Comparison of ENCODE assay signal across 8 mouse cellular contexts in the genomic region with DNA sequence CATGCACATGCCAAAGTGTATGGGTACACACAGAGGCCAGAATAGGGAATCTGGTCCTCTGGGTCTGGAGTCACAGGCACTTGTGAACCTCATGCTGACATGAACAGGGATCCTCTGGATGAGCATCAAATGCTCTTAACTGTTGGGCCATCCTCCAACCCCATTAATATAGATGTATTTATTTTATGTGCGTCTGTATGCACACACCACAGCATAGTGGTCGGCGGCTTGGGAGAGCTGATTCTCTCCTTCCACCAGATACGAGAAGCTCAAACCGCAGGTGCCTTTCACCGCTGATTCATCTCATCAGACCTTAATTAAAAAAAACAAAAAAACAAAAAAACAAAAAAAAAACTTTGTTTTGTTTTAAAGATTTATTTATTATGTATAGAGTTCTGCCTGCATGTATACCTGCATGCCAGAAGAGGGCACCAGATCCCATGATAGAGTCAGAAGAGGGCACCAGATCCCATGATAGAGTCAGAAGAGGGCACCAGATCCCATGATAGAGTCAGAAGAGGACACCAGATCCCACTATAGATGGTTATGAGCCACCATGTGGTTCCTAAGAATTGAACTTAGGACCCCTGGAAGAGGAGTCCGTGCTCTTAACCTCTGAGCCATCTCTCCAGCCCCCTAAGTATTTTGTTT.
A peak's percentile ranks its signal among the peaks of the same experiment; 100 is the strongest.
DNase-seq lines count a peak whose midpoint lies in the region; ATAC-seq and TF ChIP-seq lines count a peak whose summit lies in the region.

No protein-coding gene starts in this region.

- TF ChIP-seq POLR2A in spleen, adult 2 months (IDR thresholded peaks at IDR 0.05; ENCODE audit: low read depth, low read length) = no peak

- no peaks in the 10 kb centered on the region for H3K9me3 ChIP-seq in lung, embryonic 16.5 days (ENCODE audit: control insufficient read depth, low read length)

- no peak overlapping the region for H3K27ac ChIP-seq in spleen, adult 2 months (ENCODE audit: insufficient read depth, low read length)
- H3K27ac ChIP-seq in lung, embryonic 16.5 days (ENCODE audit: low read length) = no peak overlapping the region

- intact Hi-C loops in heart, postnatal 10 days (cut with DNase I) = loop anchor here (1.0 to 2.0 kb wide), 2 partner anchors 94 to 168 kb away; no protein-coding TSS in a partner anchor

- no peak overlapping the region for H3K9ac ChIP-seq in lung, embryonic 16.5 days (ENCODE audit: low read length)

- no peaks in the 10 kb centered on the region for H3K27me3 ChIP-seq in spleen, adult 2 months (ENCODE audit: control insufficient read depth, insufficient read depth, low read length)
- H3K27me3 ChIP-seq in lung, embryonic 16.5 days (ENCODE audit: control insufficient read depth, insufficient read depth, low read depth, low read length) = no peaks in the 10 kb centered on the region

- TF ChIP-seq CTCF in spleen, adult 2 months (IDR thresholded peaks at IDR 0.05; ENCODE audit: extremely low read depth, insufficient read depth, insufficient read length, insufficient replicate concordance) = peak; percentile 26; the same call in 1 of the 2 replicates

- H3K36me3 ChIP-seq in spleen, adult 2 months (ENCODE audit: control insufficient read depth, insufficient read depth, low read length) = no peaks in the 10 kb centered on the region
- H3K36me3 ChIP-seq in lung, embryonic 16.5 days (ENCODE audit: control insufficient read depth, insufficient read depth, low read length) = no peaks in the 10 kb centered on the region; the same call in 1 of the 2 replicates

- ATAC-seq in lung, embryonic 16.5 days (ENCODE audit: low read depth) = 0 out of 2 replicates have a peak, but pooled peaks have one; percentile 46

- H3K4me1 ChIP-seq in spleen, adult 2 months (ENCODE audit: control insufficient read depth, insufficient read depth, insufficient read length) = no peaks in the 10 kb centered on the region
- H3K4me1 ChIP-seq in lung, embryonic 16.5 days (replicated peaks; ENCODE audit: control insufficient read depth, insufficient read depth, low read length) = peaks cover 6% of the 10 kb centered on the region; the same call in 1 of the 2 replicates

- 67% methylated on average over 7 of the region's 7 CpGs for WGBS in spleen, adult 2 months
- WGBS in lung, embryonic 16.5 days = 51% methylated on average over 7 of the region's 7 CpGs

- DNase-seq in gastrocnemius, adult 18-20 months (ENCODE audit: low spot score) = peak; percentile 48
- DNase-seq in gastrocnemius, adult 8-10 months (ENCODE audit: low spot score in 2 of 2) = no peak
- DNase-seq in spleen, adult 2 months (ENCODE audit: low read depth in 1 of 2, low spot score in 2 of 2) = peak; percentile 17 to 39
- DNase-seq in spleen, adult 12 weeks (ENCODE audit: low spot score) = no peak
- peak; percentile 65 for DNase-seq in cerebellum, adult 11 months
- peak; percentile 60 to 65 for DNase-seq in heart, postnatal 10 days
- DNase-seq in thymus, postnatal 4 days = peak; percentile 69

- no peak overlapping the region for H3K4me3 ChIP-seq in spleen, adult 2 months (ENCODE audit: extremely low read depth, insufficient read depth, insufficient read length)
- no peak overlapping the region for H3K4me3 ChIP-seq in lung, embryonic 16.5 days (ENCODE audit: low read length)

- no peak overlapping the region for H3K4me2 ChIP-seq in lung, embryonic 16.5 days (ENCODE audit: low read depth, low read length)

Comparison
In these comparisons a context has a peak if more than half of its experiments do, and no peak if none do; other contexts are left out.
1. DNase-seq: peak in gastrocnemius, adult 18-20 months (single experiment), spleen, adult 2 months (2 of 2), cerebellum, adult 11 months (single experiment), heart, postnatal 10 days (2 of 2) and thymus, postnatal 4 days (single experiment); none in gastrocnemius, adult 8-10 months (0 of 2) and spleen, adult 12 weeks (single experiment).